Mouse (Mus musculus): Measurements from ENCODE around the gene Senp5.
A peak's percentile ranks its signal among the peaks of the same experiment; 100 is the strongest.
"Not testable (repeated sequence)": the region's sequence is repeated elsewhere in the genome, so short reads cannot be mapped to it uniquely, and the experiment has no call there.

The Senp5 gene

GRCm38 (mm10) chr16:32002509-32003477 is at the start of gene Senp5:
TSS of gene Senp5 (minus strand) at chr16:32003287.
- peak; percentile 87 to 89 for DNase-seq (ENCODE audit: low spot score in 2 of 2)

- DNase-seq (ENCODE audit: low spot score in 2 of 2), result no peak
These were observed 39.3 kb upstream of the Senp5 start for GRCm38 (mm10) chr16:32042367-32042766.

- no peak for DNase-seq (ENCODE audit: low spot score in 2 of 2)
These were observed 16.6 kb upstream of the Senp5 start for GRCm38 (mm10) chr16:32019678-32020077.

GRCm38 (mm10) chr16:32010330-32010729 is 7.2 kb upstream of the Senp5 start:
- no peak for DNase-seq (ENCODE audit: low spot score in 2 of 2)

- DNase-seq (ENCODE audit: low spot score in 2 of 2), result peak; percentile 46 to 53
These were observed 6.8 kb upstream of the Senp5 start for GRCm38 (mm10) chr16:32009913-32010312.

GRCm38 (mm10) chr16:32008529-32009293 is 5.6 kb upstream of the Senp5 start:
- DNase-seq (ENCODE audit: low spot score in 2 of 2), result no peak

GRCm38 (mm10) chr16:32004731-32005130 is 1.6 kb upstream of the Senp5 start:
- no peak for DNase-seq (ENCODE audit: low spot score in 2 of 2)

GRCm38 (mm10) chr16:31996371-31996770 is 6.7 kb downstream of the Senp5 start:
- no peak for DNase-seq (ENCODE audit: low spot score in 2 of 2)

GRCm38 (mm10) chr16:31993946-31994345 is 9.1 kb downstream of the Senp5 start:
- DNase-seq (ENCODE audit: low spot score in 2 of 2), result no peak

- DNase-seq (ENCODE audit: low spot score in 2 of 2), result no peak
These were observed 9.9 kb downstream of the Senp5 start for GRCm38 (mm10) chr16:31993195-31993594.

GRCm38 (mm10) chr16:31992039-31992438 is 11.0 kb downstream of the Senp5 start:
- DNase-seq (ENCODE audit: low spot score in 2 of 2), result no peak

GRCm38 (mm10) chr16:31980946-31981345 is 22.1 kb downstream of the Senp5 start:
- DNase-seq (ENCODE audit: low spot score in 2 of 2), result no peak

- no peak for DNase-seq (ENCODE audit: low spot score in 2 of 2)
These were observed 23.6 kb downstream of the Senp5 start for GRCm38 (mm10) chr16:31979501-31979900.

- no peak for DNase-seq (ENCODE audit: low spot score in 2 of 2)
These were observed 27.8 kb downstream of the Senp5 start for GRCm38 (mm10) chr16:31975258-31975657.

- no peak for DNase-seq (ENCODE audit: low spot score in 2 of 2)
These were observed 39.9 kb downstream of the Senp5 start for GRCm38 (mm10) chr16:31963224-31963623.

- peak; percentile 94 for DNase-seq (ENCODE audit: low spot score in 2 of 2)
These were observed 54.7 kb downstream of the Senp5 start, which contains the start of the genes 0610012G03Rik and Ncbp2 for GRCm38 (mm10) chr16:31948345-31948774. TSS of gene 0610012G03Rik (minus strand) at chr16:31948494. TSS of gene Ncbp2 (plus strand) at chr16:31948513.

GRCm38 (mm10) chr16:31947901-31948316 is 55.2 kb downstream of the Senp5 start:
- DNase-seq (ENCODE audit: low spot score in 2 of 2), result no peak

GRCm38 (mm10) chr16:31947333-31947732 is 55.8 kb downstream of the Senp5 start:
- DNase-seq (ENCODE audit: low spot score in 2 of 2), result no peak

GRCm38 (mm10) chr16:31945986-31946385 is 57.1 kb downstream of the Senp5 start:
- not testable (repeated sequence) for DNase-seq (ENCODE audit: low spot score in 2 of 2)

- no peak for DNase-seq (ENCODE audit: low spot score in 2 of 2)
These were observed 57.7 kb downstream of the Senp5 start for GRCm38 (mm10) chr16:31945372-31945771.

GRCm38 (mm10) chr16:31944698-31945255 is 58.3 kb downstream of the Senp5 start:
- no peak for DNase-seq (ENCODE audit: low spot score in 2 of 2)

GRCm38 (mm10) chr16:31943980-31944379 is 59.1 kb downstream of the Senp5 start:
- DNase-seq (ENCODE audit: low spot score in 2 of 2), result peak in 1 of 2 experiments; percentile 64
